Mouse (Mus musculus): ENCODE results near the gene Arhgap31. TPM values are rescaled to one million over a fixed set of nuclear protein-coding genes. Genes with fewer than 3 reads are reported as not detected.
A peak's percentile ranks its signal among the peaks of the same experiment; 100 is the strongest.

Arhgap31 gene
- 26.1 and 28.4 TPM in 2 replicates for total RNA-seq (2021)
- long read RNA-seq, full-length matches to known transcripts, result 1 of 12 reads
- long read RNA-seq, partial matches to known transcripts, result 5 of 12 reads
- long read RNA-seq, other reads (novel, unspliced or antisense), result 6 of 12 reads

- peak; percentile 87 for DNase-seq
These were observed at the start of gene Arhgap31 for GRCm38 (mm10) chr16:38712581-38713403. Gene Arhgap31 (minus strand): TSS chr16:38713274.

GRCm38 (mm10) chr16:38762401-38762800 is 49.3 kb upstream of the Arhgap31 start:
- no peak for DNase-seq

- no peak for DNase-seq
These were observed 48.9 kb upstream of the Arhgap31 start for GRCm38 (mm10) chr16:38761972-38762371.

- no peak for DNase-seq
These were observed 47.8 kb upstream of the Arhgap31 start for GRCm38 (mm10) chr16:38760834-38761375.

GRCm38 (mm10) chr16:38760239-38760638 is 47.2 kb upstream of the Arhgap31 start:
- no peak for DNase-seq

- no peak for DNase-seq
These were observed 45.2 kb upstream of the Arhgap31 start for GRCm38 (mm10) chr16:38758104-38758861.

- no peak for DNase-seq
These were observed 44.6 kb upstream of the Arhgap31 start for GRCm38 (mm10) chr16:38757626-38758025.

GRCm38 (mm10) chr16:38756572-38756971 is 43.5 kb upstream of the Arhgap31 start:
- DNase-seq, result no peak

GRCm38 (mm10) chr16:38756177-38756503 is 43.1 kb upstream of the Arhgap31 start:
- DNase-seq, result peak; percentile 42

- no peak for DNase-seq
These were observed 42.5 kb upstream of the Arhgap31 start for GRCm38 (mm10) chr16:38755452-38756176.

- DNase-seq, result no peak
These were observed 40.6 kb upstream of the Arhgap31 start for GRCm38 (mm10) chr16:38753631-38754030.

GRCm38 (mm10) chr16:38750803-38751202 is 37.7 kb upstream of the Arhgap31 start:
- DNase-seq, result no peak

GRCm38 (mm10) chr16:38743941-38744673 is 31.0 kb upstream of the Arhgap31 start:
- DNase-seq, result no peak

GRCm38 (mm10) chr16:38742659-38743131 is 29.6 kb upstream of the Arhgap31 start:
- DNase-seq, result peak; percentile 14

GRCm38 (mm10) chr16:38742113-38742658 is 29.1 kb upstream of the Arhgap31 start, which contains the start of gene B4galt4:
Gene B4galt4 (plus strand): TSS chr16:38742264.
- peak; percentile 90 for DNase-seq

- DNase-seq, result no peak
These were observed 28.3 kb upstream of the Arhgap31 start for GRCm38 (mm10) chr16:38741204-38741903.

- no peak for DNase-seq
These were observed 17.8 kb upstream of the Arhgap31 start for GRCm38 (mm10) chr16:38730921-38731320.

- DNase-seq, result no peak
These were observed 16.7 kb upstream of the Arhgap31 start for GRCm38 (mm10) chr16:38729610-38730288.

- no peak for DNase-seq
These were observed 16.1 kb upstream of the Arhgap31 start for GRCm38 (mm10) chr16:38729139-38729538.

Measured in adrenal gland, postnatal 25 days (tissue).